Mouse (Mus musculus) mesoderm, embryonic 11.5 days (tissue): ENCODE measurements at regions not wholly inside any gene's neighbourhood (a gene's known extent, or its start where the extent isn't known, plus 50 kb on each side); places are given as distances from the start of the nearest gene placed in this dataset.
A peak's percentile ranks its signal among the peaks of the same experiment; 100 is the strongest.
"Not testable (repeated sequence)": the region's sequence is repeated elsewhere in the genome, so short reads cannot be mapped to it uniquely, and the experiment has no call there.

Experiments
- DNase-seq: peaks from one replicate; pipeline ENCODE4 v3.0.0-alpha.2; 2012; ENCODE audit warnings: low read depth, low spot score

GRCm38 (mm10) chr9:32940919-32941767 lies 305.1 kb downstream of the Ets1 start:
- peak; percentile 50 for DNase-seq

- DNase-seq: no peak
These were observed 305.7 kb downstream of the Ets1 start for GRCm38 (mm10) chr9:32941768-32942030.

DNA sequence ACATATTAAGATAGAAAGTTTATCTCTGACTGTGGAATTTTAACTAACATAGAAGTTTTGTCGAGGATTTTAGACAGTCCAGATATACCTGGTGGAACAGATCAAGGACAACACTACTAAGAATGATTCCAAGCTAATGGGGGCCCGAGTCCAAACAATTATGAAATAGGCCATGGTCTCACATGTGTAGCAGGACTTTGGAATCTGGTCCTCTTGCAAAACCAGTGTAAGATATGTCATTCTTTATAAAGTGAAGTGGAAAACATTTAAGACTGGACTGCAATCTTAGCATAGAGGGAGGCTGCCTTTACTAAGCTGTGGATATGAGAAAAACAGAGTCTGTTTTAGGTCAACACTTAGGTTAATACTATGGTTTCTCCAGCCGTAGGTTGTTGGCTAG lies 311.2 kb downstream of the Ets1 start:
- DNase-seq: no peak

DNA sequence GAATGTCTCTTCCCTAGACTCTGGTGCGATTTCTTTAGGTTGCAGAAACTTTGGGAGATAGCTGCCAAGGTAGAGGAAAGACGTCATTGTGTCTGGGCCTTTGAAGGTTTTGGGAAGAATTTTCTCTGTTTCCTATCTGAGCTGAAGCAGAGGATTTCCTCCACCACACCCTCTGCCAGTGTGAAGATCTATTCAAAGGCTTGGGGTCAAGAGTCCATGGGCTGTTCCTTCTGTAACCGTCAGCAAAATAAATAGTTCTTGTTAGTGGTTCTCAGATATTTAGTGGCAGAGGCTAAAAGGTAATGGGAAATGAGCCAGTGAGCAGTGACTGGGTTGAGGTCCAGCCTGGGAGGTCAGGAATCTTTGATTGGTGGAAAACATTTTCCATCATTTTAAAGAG lies 313.0 kb downstream of the Ets1 start:
- no peak for DNase-seq

GRCm38 (mm10) chr9:32958716-32959115 lies 322.7 kb downstream of the Ets1 start:
- DNase-seq: no peak

- DNase-seq: not testable (repeated sequence)
These were observed 323.4 kb downstream of the Ets1 start for GRCm38 (mm10) chr9:32959468-32959867.

GRCm38 (mm10) chr9:32962679-32963205 lies 326.7 kb downstream of the Ets1 start:
- DNase-seq: no peak

GRCm38 (mm10) chr9:32968446-32968845 lies 332.4 kb downstream of the Ets1 start:
- no peak for DNase-seq

- no peak for DNase-seq
These were observed 335.4 kb downstream of the Ets1 start for GRCm38 (mm10) chr9:32971421-32971820.

- no peak for DNase-seq
These were observed 335.9 kb downstream of the Ets1 start for GRCm38 (mm10) chr9:32971926-32972325.

- DNase-seq: no peak
These were observed 336.5 kb downstream of the Ets1 start for GRCm38 (mm10) chr9:32972431-32973052.

DNA sequence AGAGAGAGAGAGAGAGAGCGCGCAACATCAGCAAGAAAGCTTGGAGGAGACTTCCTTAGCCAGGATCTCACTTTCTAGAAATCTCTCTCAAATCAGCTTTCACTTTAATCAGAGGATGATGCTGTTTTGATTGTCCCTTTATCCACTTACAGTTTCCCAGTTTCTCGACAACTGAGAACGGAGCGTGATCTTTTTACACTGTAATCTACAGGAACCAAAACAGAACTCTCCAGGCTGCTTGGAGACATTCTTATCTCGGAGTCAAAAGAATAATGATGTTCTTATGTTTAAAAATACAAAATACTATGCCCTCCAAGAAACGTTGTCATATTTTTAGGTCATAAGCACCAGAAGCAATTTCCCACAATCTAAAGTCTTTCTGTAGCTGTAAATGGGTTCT lies 341.7 kb downstream of the Ets1 start:
- DNase-seq: no peak

GRCm38 (mm10) chr9:32980846-32981245 lies 344.8 kb downstream of the Ets1 start:
- DNase-seq: no peak

- no peak for DNase-seq
These were observed 347.2 kb downstream of the Ets1 start for GRCm38 (mm10) chr9:32983182-32983581.

DNA sequence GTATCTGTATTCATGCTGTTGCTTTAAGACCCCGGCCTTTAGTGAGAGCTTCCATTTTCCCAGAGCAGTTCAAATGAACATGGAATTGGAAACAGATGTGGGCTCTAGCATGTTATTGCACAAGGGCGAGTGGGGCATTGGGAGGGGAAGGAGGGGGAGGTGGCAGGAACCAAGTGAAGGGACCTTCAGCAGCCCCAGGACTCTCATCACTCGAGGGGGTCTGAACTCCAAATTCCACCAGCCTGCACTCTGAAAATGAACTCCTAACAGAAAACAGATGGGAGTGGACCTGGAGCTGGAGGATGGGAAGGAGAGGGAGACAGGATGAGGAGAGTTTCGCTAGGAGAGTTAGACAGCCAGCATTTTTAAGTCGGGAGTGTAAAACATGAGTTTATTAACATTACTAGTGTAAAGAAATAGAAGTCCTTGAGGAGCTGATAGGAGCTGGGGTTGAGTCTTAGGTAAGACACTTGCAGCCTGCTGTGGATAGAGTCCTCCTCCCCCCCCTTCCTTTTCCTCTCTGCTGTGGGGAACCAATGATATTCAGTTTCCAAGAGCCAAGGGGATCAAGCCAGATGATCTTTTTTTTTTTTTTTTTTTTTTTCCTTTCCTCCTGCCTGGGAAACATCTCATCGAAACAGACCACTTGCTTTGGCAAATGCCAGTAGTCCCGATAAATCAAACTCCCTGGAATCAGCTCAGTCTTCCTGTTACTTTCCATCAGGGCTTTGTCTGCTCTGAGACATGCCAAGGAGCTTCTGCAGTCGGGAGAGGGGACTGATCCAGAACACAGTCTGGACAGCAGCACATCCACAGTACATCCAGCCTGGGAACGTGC lies 351.0 kb downstream of the Ets1 start:
- peak; percentile 89 for DNase-seq

DNA sequence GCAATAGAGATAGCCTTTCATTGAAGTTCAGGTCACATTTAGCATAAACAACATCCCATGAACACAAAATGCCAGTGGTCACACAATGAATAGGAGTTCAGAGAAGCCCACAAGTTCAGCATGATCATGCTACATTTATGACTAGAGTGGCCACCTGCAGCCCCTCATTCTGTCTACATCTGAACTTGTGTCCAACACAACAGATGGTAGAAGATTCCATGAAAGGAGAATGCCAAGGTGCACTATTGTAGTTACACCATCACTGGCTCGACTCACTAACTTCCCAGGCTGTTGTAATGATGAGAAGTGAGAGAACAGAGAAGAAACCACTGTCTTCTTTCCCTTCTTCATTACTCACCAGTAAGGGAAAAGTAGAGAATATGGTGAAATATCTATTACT lies 353.0 kb downstream of the Ets1 start:
- DNase-seq: no peak

- DNase-seq: no peak
These were observed 362.3 kb downstream of the Ets1 start for GRCm38 (mm10) chr9:32998323-32998722.

DNA sequence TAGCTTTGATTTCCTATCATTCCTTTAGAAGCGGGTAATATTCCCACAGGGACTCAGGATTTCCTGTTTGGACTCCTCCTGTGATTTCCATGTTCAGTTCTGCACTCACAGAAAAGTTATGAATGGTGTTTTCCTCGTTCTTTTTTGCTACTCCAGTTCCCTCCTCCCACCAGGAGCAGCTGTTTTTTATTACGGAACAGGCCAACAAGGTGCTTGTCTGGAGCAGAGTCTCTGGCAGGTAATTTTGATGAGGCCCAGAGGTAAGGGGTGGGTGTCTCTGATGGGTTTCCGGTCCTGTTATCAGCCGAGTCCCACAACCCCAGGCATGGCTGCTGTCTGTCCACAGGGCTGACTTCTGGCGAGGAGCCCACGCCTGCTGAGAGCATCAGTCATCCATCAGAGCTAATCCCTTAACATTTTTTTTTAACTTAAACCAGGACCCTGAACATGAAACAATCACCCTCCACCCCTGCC lies 364.7 kb downstream of the Ets1 start:
- DNase-seq: peak; percentile 57

DNA sequence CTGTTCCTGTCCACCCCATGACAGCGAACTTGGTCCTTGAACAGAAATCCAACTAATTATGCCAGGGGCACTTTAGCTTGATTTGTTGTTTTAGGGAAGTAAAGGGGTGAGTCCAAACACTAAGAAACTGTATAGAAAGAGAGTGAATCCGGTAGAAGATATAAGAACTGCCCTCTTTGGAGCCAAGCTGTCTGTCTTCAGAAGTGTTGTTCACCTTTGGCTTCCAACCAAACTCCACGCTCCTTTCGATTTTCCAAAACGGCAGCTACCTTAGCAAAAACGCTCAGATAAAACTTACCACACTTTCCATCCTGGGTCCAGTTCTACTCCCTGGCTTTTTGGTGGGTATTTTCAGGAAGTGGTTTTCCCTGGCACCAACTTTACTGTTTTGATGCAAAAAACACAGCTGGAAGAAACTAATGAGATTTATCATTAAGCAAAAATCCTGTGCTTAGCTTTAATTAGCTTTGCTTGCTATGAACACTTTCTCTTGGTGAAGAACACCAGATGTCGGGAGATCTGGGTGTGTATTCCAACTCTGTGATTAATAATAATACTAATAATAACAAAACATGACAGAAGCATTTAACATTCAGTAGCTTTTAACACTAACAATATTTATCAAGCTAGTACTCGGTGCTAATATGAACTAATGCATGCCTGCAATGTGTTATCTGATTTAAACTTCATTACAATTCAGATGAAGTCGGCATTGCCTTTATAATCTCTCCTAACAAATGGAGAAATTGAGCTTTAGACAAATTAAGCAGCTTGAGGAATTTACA lies 365.3 kb downstream of the Ets1 start:
- DNase-seq: no peak

DNA sequence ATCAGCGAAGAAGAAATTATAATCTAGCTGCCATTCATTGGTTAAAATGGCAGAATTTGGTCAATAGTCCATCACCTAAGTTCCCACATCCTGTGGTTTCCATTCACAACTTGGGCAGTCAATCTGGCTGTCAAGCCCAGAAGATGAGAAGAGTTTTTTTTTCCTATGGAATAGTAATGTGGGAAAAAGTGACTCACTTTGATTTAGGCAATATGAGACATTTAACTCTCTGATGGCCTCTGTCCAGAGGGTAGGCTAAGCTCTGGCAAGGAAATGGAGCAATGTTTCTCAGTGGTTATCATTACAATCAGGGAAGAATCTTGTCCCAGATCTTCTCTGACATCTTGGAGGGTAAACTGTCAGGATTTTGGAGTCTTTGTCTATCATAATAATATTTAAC lies 367.9 kb downstream of the Ets1 start:
- DNase-seq: no peak

DNA sequence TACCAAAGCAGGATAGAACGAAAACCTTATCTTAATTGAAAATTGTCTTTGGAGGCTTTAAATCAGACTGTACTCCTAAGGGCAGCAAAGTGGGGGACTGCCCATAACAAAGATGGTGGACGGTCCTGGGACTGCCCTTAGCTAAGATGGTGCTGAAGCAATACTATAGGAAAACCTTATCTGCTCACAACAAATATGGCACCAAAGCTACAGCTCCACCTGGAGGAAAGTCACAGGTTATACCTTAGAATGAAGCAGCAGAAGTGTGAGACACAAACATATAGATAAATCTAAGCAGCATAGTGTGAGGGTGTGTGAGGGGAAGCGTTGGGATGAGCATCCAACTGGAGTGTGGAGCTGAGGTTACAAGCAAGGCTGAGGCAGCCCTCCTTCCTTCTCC lies 368.5 kb downstream of the Ets1 start:
- DNase-seq: no peak
